Mouse (Mus musculus) heart, postnatal 0 days (tissue): ENCODE data around the gene Atcay. TPM values are rescaled to one million over a fixed set of nuclear protein-coding genes. Genes with fewer than 3 reads are reported as not detected.

Source experiments
- ATAC-seq: fragments of 200-750 bp; cut with Nextera tagmentation; 2 replicates; pipeline ENCODE4 v1.8.0; 2017; ENCODE audit warnings: low read depth, moderate number of reproducible peaks, moderate library complexity; ENCODE audit not compliant: insufficient read depth
- DNase-seq: peaks from one replicate; pipeline ENCODE4 v3.0.0-alpha.2; 2016; ENCODE audit warnings: low spot score
- H3K27ac ChIP-seq: fragments of 300-500 bp; sonication (generic); 2 replicates; pipeline ENCODE4 v1.5.1; 2014; ENCODE audit warnings: low read depth, mild to moderate bottlenecking
- H3K27me3 ChIP-seq: fragments of 300-500 bp; sonication (generic); 2 replicates; pipeline ENCODE4 v1.6.1; 2014; ENCODE audit warnings: low read length, mixed read lengths; ENCODE audit not compliant: control insufficient read depth, insufficient read depth
- H3K36me3 ChIP-seq: fragments of 300-500 bp; sonication (generic); replicated peaks from 2 replicates; pipeline ENCODE4 v1.6.1; 2014; ENCODE audit warnings: low read length, mixed read lengths; ENCODE audit not compliant: control insufficient read depth, insufficient read depth
- H3K4me1 ChIP-seq: fragments of 300-500 bp; sonication (generic); 2 replicates; pipeline ENCODE4 v1.6.1; 2014; ENCODE audit warnings: antibody characterized with exemption; ENCODE audit not compliant: control insufficient read depth, insufficient read depth
- H3K4me2 ChIP-seq: fragments of 300-500 bp; sonication (generic); 2 replicates; pipeline ENCODE4 v1.6.1; 2014; ENCODE audit warnings: low read depth, mild to moderate bottlenecking, low read length, moderate library complexity
- H3K4me3 ChIP-seq: fragments of 300-500 bp; sonication (generic); 2 replicates; pipeline ENCODE4 v1.5.1; 2014; ENCODE audit warnings: low read depth, low read length
- H3K9ac ChIP-seq: fragments of 300-500 bp; sonication (generic); replicated peaks from 2 replicates; pipeline ENCODE4 v1.6.1; 2014; ENCODE audit warnings: low read depth, low read length, mixed read lengths
- H3K9me3 ChIP-seq: fragments of 300-500 bp; sonication (generic); replicated peaks from 2 replicates; pipeline ENCODE4 v1.6.1; 2016; ENCODE audit warnings: low read length; ENCODE audit not compliant: control insufficient read depth
- CTCF ChIP-seq: IDR thresholded peaks from 2 replicates; pipeline ENCODE4 v1.5.1; 2016; ENCODE audit warnings: antibody characterized with exemption, control low read depth, low read depth
- EP300 ChIP-seq: IDR thresholded peaks from 2 replicates; pipeline ENCODE4 v1.6.1; 2016; ENCODE audit warnings: antibody characterized with exemption, low read depth
- WGBS: fragments of 180-500 bp; shearing (Covaris S2); extraction: QIAGEN DNeasy Blood & Tissue Kit; methylation state at CpG from one replicate; pipeline ENCODE4 v1.1.7; 2014; 5-methylcytosine and 5-hydroxymethylcytosine counted together
- microRNA-seq: library from miRNA; unstranded; fragments of <30 nt; microRNA quantifications from one replicate; pipeline ENCODE4, GENCODE M21; 2016
- polyA plus RNA-seq: library from polyadenylated mRNA; unstranded; fragments of >200 nt; fragmentation: Nextera tagmentation; extraction: Ambion mirVana; gene quantifications from 2 replicates; pipeline ENCODE4 v1.2.1, GENCODE M21; 2015
- total RNA-seq: library from RNA; depleted of rRNA; stranded (reverse); fragments of >200 nt; gene quantifications from 2 replicates; pipeline ENCODE4 v1.2.3, GENCODE M21; 2014; ENCODE audit warnings: low replicate concordance; rRNA removed

The Atcay gene
- total and polyA plus RNA-seq, 2 experiments from 2014 or later: 0.25 TPM; not detected in 1

GRCm38 (mm10) chr10:81161602-81162317 lies 68.9 kb downstream of the Atcay start:
- no peak overlapping the region for H3K9ac ChIP-seq
- H3K36me3 ChIP-seq: peaks cover 49% of the 10 kb centered on the region
- ATAC-seq (no peak; the same call in 1 of the 2 replicates), DNase-seq (no peak)
- WGBS: 90% methylated on average over 8 of the region's 8 CpGs
- H3K4me3 ChIP-seq: no peak overlapping the region
- H3K27ac ChIP-seq: no peak overlapping the region
- no peak overlapping the region for H3K4me2 ChIP-seq
- H3K9me3 ChIP-seq: no peaks in the 10 kb centered on the region
- no peak for TF ChIP-seq EP300
- no peak for TF ChIP-seq CTCF
- H3K27me3 ChIP-seq: no peaks in the 10 kb centered on the region
- peaks cover 8% of the 10 kb centered on the region; the same call in 1 of the 2 replicates for H3K4me1 ChIP-seq

DNA sequence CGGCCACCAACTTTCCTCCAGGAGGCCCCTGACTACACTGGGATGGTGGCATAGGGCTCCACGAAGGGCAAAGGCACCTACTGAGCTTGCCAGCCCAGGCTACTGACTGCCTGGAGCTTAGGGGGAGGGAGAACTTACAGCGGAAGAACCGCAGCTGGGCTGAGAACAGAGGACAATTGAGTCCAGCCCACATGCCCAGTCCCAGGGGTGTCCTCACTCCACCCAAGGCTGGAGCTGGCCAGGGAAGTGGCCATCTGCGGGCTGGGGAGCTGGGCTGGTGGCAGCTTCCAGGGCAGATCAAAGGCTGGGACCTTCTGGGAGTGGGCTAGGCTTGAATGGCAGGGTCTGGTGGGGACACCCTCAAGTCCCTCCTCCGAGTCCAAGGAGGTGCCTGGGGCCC lies 75.9 kb downstream of the Atcay start:
- Histone ChIP-seq H3K36me3 (peaks cover 69% of the 10 kb centered on the region), H3K27ac (no peak overlapping the region), H3K9ac (no peak overlapping the region), H3K4me2 (no peak overlapping the region), H3K4me3 (no peak overlapping the region), H3K27me3 (no peaks in the 10 kb centered on the region), H3K4me1 (0 out of 2 replicates have a peak, but pooled peaks cover 5% of the 10 kb centered on the region), H3K9me3 (no peaks in the 10 kb centered on the region)
- ATAC-seq (no peak), DNase-seq (no peak)
- no peak for TF ChIP-seq EP300
- no peak for TF ChIP-seq CTCF
- 68% methylated on average over 6 of the region's 6 CpGs for WGBS

Small RNA genes within 50 kb of the gene (microRNA-seq; reads per million reads assigned to microRNA genes)
- gene Mir3057: 10.4 reads per million, percentile 29 among the genes with 10 or more reads in this experiment

Other genes with a start within 250 kb of the Atcay start
Only the 30 nearest of the 31 such genes appear.
- 0.11 and 0.93 TPM in 2 replicates for gene Gng7, start 215.9 kb downstream of the Atcay start, total RNA-seq
- gene Gng7, start 215.9 kb downstream of the Atcay start, polyA plus RNA-seq: 0.64 and 0.85 TPM in 2 replicates
- not detected in 2 replicates for gene Diras1, start 205.2 kb downstream of the Atcay start, total RNA-seq
- not detected in 2 replicates for gene Diras1, start 205.2 kb downstream of the Atcay start, polyA plus RNA-seq
- gene Slc39a3, start 193.4 kb downstream of the Atcay start, total RNA-seq: 18.7 and 29.3 TPM in 2 replicates
- 6.3 and 7.5 TPM in 2 replicates for gene Slc39a3, start 193.4 kb downstream of the Atcay start, polyA plus RNA-seq
- gene Sgta, start 170.7 kb downstream of the Atcay start, total RNA-seq: 98.1 and 152 TPM in 2 replicates
- 134 and 137 TPM in 2 replicates for gene Sgta, start 170.7 kb downstream of the Atcay start, polyA plus RNA-seq
- 23.6 and 31.2 TPM in 2 replicates for gene Thop1, start 160.8 kb downstream of the Atcay start, total RNA-seq
- gene Thop1, start 160.8 kb downstream of the Atcay start, polyA plus RNA-seq: 15.1 and 15.2 TPM in 2 replicates
- gene Creb3l3, start 132.0 kb downstream of the Atcay start, total RNA-seq: 1.3 TPM in 1 of 2 replicates, not detected in the other
- gene Creb3l3, start 132.0 kb downstream of the Atcay start, polyA plus RNA-seq: 0.55 and 0.93 TPM in 2 replicates
- 177 and 208 TPM in 2 replicates for gene Map2k2, start 124.9 kb downstream of the Atcay start, total RNA-seq
- 130 and 133 TPM in 2 replicates for gene Map2k2, start 124.9 kb downstream of the Atcay start, polyA plus RNA-seq
- 57.8 and 68.6 TPM in 2 replicates for gene Zbtb7a, start 95.6 kb downstream of the Atcay start, total RNA-seq
- 27.8 and 32.3 TPM in 2 replicates for gene Zbtb7a, start 95.6 kb downstream of the Atcay start, polyA plus RNA-seq
- gene Pias4, start 62.9 kb downstream of the Atcay start, total RNA-seq: 14.4 and 19.6 TPM in 2 replicates
- 19.8 and 20.7 TPM in 2 replicates for gene Pias4, start 62.9 kb downstream of the Atcay start, polyA plus RNA-seq
- 1,828 and 2,004 TPM in 2 replicates for gene Eef2, start 54.2 kb downstream of the Atcay start, total RNA-seq
- gene Eef2, start 54.2 kb downstream of the Atcay start, polyA plus RNA-seq: 353 and 370 TPM in 2 replicates
- 56.5 and 72.7 TPM in 2 replicates for gene Dapk3, start 47.8 kb downstream of the Atcay start, total RNA-seq
- gene Dapk3, start 47.8 kb downstream of the Atcay start, polyA plus RNA-seq: 29.0 and 31.7 TPM in 2 replicates
- gene 4930442H23Rik, start 47.0 kb downstream of the Atcay start, total RNA-seq: not detected in 2 replicates
- gene 4930442H23Rik, start 47.0 kb downstream of the Atcay start, polyA plus RNA-seq: 0.12 TPM in 1 of 2 replicates, not detected in the other
- 30.5 and 35.2 TPM in 2 replicates for gene Nmrk2, start 28.8 kb downstream of the Atcay start, total RNA-seq
- 13.0 and 14.2 TPM in 2 replicates for gene Nmrk2, start 28.8 kb downstream of the Atcay start, polyA plus RNA-seq
- gene Zfr2, start 2.3 kb upstream of the Atcay start, total RNA-seq: 7.0 and 10.2 TPM in 2 replicates
- 2.2 and 2.6 TPM in 2 replicates for gene Zfr2, start 2.3 kb upstream of the Atcay start, polyA plus RNA-seq
- 0.31 and 0.66 TPM in 2 replicates for gene Matk, start 22.1 kb upstream of the Atcay start, total RNA-seq
- 0.42 and 0.51 TPM in 2 replicates for gene Matk, start 22.1 kb upstream of the Atcay start, polyA plus RNA-seq
- 272 and 288 TPM in 2 replicates for gene Mrpl54, start 36.1 kb upstream of the Atcay start, total RNA-seq
- gene Mrpl54, start 36.1 kb upstream of the Atcay start, polyA plus RNA-seq: 264 and 272 TPM in 2 replicates
- gene Apba3, start 36.1 kb upstream of the Atcay start, total RNA-seq: 84.8 and 114 TPM in 2 replicates
- 45.2 and 46.1 TPM in 2 replicates for gene Apba3, start 36.1 kb upstream of the Atcay start, polyA plus RNA-seq
- 0.12 and 2.3 TPM in 2 replicates for gene Tjp3, start 60.7 kb upstream of the Atcay start, total RNA-seq
- 0.51 and 0.62 TPM in 2 replicates for gene Tjp3, start 60.7 kb upstream of the Atcay start, polyA plus RNA-seq
- gene Pip5k1c, start 62.1 kb upstream of the Atcay start, total RNA-seq: 38.5 and 44.3 TPM in 2 replicates
- 20.9 and 21.4 TPM in 2 replicates for gene Pip5k1c, start 62.1 kb upstream of the Atcay start, polyA plus RNA-seq
- gene Cactin, start 90.3 kb upstream of the Atcay start, total RNA-seq: 14.3 and 14.9 TPM in 2 replicates
- gene Cactin, start 90.3 kb upstream of the Atcay start, polyA plus RNA-seq: 12.8 and 13.7 TPM in 2 replicates
- gene Tbxa2r, start 97.9 kb upstream of the Atcay start, total RNA-seq: 4.7 and 10.5 TPM in 2 replicates
- 6.3 and 7.0 TPM in 2 replicates for gene Tbxa2r, start 97.9 kb upstream of the Atcay start, polyA plus RNA-seq
- 0.08 and 0.12 TPM in 2 replicates for gene Gipc3, start 112.4 kb upstream of the Atcay start, total RNA-seq
- gene Gipc3, start 112.4 kb upstream of the Atcay start, polyA plus RNA-seq: 0.16 and 0.21 TPM in 2 replicates
- gene Hmg20b, start 119.6 kb upstream of the Atcay start, total RNA-seq: 63.9 and 80.7 TPM in 2 replicates
- gene Hmg20b, start 119.6 kb upstream of the Atcay start, polyA plus RNA-seq: 92.3 and 94.5 TPM in 2 replicates
- 20.2 and 30.5 TPM in 2 replicates for gene Mfsd12, start 126.7 kb upstream of the Atcay start, total RNA-seq
- 10.3 and 11.4 TPM in 2 replicates for gene Mfsd12, start 126.7 kb upstream of the Atcay start, polyA plus RNA-seq
- gene 4930404N11Rik, start 135.0 kb upstream of the Atcay start, total RNA-seq: not detected in 2 replicates
- gene 4930404N11Rik, start 135.0 kb upstream of the Atcay start, polyA plus RNA-seq: 0.68 and 1.0 TPM in 2 replicates
- 47.6 and 53.9 TPM in 2 replicates for gene Fzr1, start 147.7 kb upstream of the Atcay start, total RNA-seq
- 45.8 and 48.4 TPM in 2 replicates for gene Fzr1, start 147.7 kb upstream of the Atcay start, polyA plus RNA-seq
- 123 and 139 TPM in 2 replicates for gene Dohh, start 153.6 kb upstream of the Atcay start, total RNA-seq
- gene Dohh, start 153.6 kb upstream of the Atcay start, polyA plus RNA-seq: 75.2 and 77.6 TPM in 2 replicates
- gene Gm48551, start 153.6 kb upstream of the Atcay start, total RNA-seq: 0.11 TPM in 1 of 2 replicates, not detected in the other
- gene Gm48551, start 153.6 kb upstream of the Atcay start, polyA plus RNA-seq: 0.43 and 1.1 TPM in 2 replicates
- not detected in 2 replicates for gene Gm48552, start 158.2 kb upstream of the Atcay start, total RNA-seq
- gene Gm48552, start 158.2 kb upstream of the Atcay start, polyA plus RNA-seq: 0.45 and 0.70 TPM in 2 replicates
- 6.6 and 7.8 TPM in 2 replicates for gene Smim24, start 162.2 kb upstream of the Atcay start, total RNA-seq
- gene Smim24, start 162.2 kb upstream of the Atcay start, polyA plus RNA-seq: 3.3 and 3.8 TPM in 2 replicates